Mouse (Mus musculus) lung, embryonic 16.5 days (tissue): ENCODE data around the gene Dnali1. TPM values are rescaled to one million over a fixed set of nuclear protein-coding genes. Genes with fewer than 3 reads are reported as not detected.

ENCODE experiments used
- ATAC-seq: fragments of 200-750 bp; cut with Nextera tagmentation; 2 replicates; pipeline ENCODE4 v1.8.0; 2017; ENCODE audit warnings: low read depth, mild to moderate bottlenecking, moderate library complexity
- H3K27ac ChIP-seq: fragments of 300-500 bp; sonication (generic); 2 replicates; pipeline ENCODE4 v1.5.1; 2014; ENCODE audit warnings: mild to moderate bottlenecking, control low read depth, low read length
- H3K27me3 ChIP-seq: fragments of 300-500 bp; sonication (generic); 2 replicates; pipeline ENCODE4 v1.6.1; 2014; ENCODE audit warnings: low read depth, low read length, mixed read lengths; ENCODE audit not compliant: control insufficient read depth, insufficient read depth
- H3K36me3 ChIP-seq: fragments of 300-500 bp; sonication (generic); 2 replicates; pipeline ENCODE4 v1.6.1; 2014; ENCODE audit warnings: low read length; ENCODE audit not compliant: control insufficient read depth, insufficient read depth
- H3K4me1 ChIP-seq: fragments of 300-500 bp; sonication (generic); replicated peaks from 2 replicates; pipeline ENCODE4 v1.6.1; 2014; ENCODE audit warnings: low read length, mixed read lengths; ENCODE audit not compliant: control insufficient read depth, insufficient read depth
- H3K4me2 ChIP-seq: fragments of 300-500 bp; sonication (generic); 2 replicates; pipeline ENCODE4 v1.6.1; 2014; ENCODE audit warnings: low read depth, low read length, control low read depth
- H3K4me3 ChIP-seq: fragments of 300-500 bp; sonication (generic); 2 replicates; pipeline ENCODE4 v1.5.1; 2014; ENCODE audit warnings: mild to moderate bottlenecking, low read length, control low read depth
- H3K9ac ChIP-seq: fragments of 300-500 bp; sonication (generic); 2 replicates; pipeline ENCODE4 v1.6.1; 2014; ENCODE audit warnings: low read length, control low read depth
- H3K9me3 ChIP-seq: fragments of 300-500 bp; sonication (generic); 2 replicates; pipeline ENCODE4 v1.6.1; 2016; ENCODE audit warnings: low read length; ENCODE audit not compliant: control insufficient read depth
- WGBS: fragments of 180-500 bp; shearing (Covaris S2); extraction: QIAGEN DNeasy Blood & Tissue Kit; methylation state at CpG from one replicate; pipeline ENCODE4 v1.1.7; 2014; 5-methylcytosine and 5-hydroxymethylcytosine counted together
- polyA plus RNA-seq: library from polyadenylated mRNA; unstranded; fragments of >200 nt; fragmentation: Nextera tagmentation; extraction: Ambion mirVana; gene quantifications from 2 replicates; pipeline ENCODE4 v1.2.1, GENCODE M21; 2015

Gene Dnali1
- polyA plus RNA-seq, 1 experiment from 2014 or later: 4.6 TPM

DNA sequence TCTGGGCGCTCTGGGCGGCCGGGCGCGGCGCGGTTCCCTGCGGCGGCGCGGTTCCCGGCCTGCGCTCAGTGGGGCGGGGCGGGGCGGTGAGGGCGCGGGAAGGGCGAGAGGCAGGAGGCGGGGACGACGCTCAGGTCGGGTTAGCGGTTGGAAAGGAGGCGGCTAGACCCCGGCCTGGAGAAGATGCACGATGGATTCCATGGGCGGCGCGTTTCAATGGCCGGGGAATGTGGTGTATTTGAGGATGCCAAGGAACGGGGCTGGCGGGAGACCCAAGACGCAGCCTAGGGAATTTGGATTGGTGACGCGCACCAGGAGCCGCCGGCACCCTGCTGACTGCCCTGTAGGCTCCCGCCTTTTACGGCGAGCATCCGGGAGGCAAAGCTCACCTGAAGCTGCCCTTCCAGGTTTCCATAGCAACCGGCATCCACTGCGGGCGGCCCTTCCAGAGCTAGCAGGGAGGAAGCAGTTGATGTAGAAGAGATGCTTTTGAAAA is 19.9 kb upstream of the Dnali1 start:
- H3K9ac ChIP-seq: peak overlapping the region; percentile 97
- peaks cover 13% of the 10 kb centered on the region for H3K4me1 ChIP-seq
- ATAC-seq: peak; percentile 96
- H3K9me3 ChIP-seq: no peaks in the 10 kb centered on the region
- peak overlapping the region; percentile 92 for H3K4me3 ChIP-seq
- no peaks in the 10 kb centered on the region for H3K27me3 ChIP-seq
- WGBS: 0% methylated on average over 33 of the region's 45 CpGs
- H3K36me3 ChIP-seq: peaks cover 15% of the 10 kb centered on the region
- peak overlapping the region; percentile 98 for H3K27ac ChIP-seq
- peak overlapping the region; percentile 74 for H3K4me2 ChIP-seq

DNA sequence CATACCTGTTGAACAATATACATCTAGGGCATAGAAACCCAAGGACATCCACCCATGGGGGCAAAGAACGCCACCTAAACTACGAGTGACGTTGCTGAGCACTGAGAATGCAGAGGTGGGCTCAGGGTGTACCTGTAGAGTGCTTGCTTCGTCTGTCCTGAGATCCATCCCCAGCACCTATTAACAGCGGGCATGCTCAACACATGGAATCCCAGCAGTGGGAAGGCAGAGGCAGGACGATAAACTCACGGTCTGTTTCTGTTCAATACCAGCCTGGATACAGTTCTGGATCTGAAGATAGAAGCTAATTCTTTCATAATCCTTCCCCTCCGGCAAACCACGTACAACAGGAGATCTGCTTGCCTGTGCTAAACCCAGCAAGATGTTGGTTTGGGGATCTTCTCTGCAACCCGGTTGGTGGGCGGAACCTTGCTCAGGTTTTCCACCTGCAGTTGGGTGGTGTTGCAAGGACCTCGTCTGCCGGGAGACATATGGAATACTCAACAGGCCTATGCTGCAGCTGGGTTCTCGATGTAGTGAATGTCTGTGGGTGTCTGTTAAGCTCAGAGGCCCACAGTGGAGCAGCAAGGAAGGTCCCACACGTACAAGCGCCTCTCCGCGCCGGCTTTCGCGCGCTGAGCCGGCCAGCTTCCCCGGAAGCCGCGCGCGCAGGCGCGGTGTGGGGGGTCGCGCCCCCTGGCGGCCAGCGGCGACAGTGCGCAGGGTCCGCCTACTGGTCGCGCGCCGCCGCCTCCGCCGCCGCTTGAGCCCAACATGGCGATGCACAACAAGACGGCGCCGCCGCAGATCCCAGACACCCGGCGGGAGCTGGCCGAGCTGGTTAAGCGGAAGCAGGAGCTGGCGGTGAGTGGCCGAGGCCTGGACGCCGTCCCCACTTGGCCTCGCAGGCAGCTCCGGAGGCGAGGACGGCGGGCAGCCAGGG is 19.2 kb upstream of the Dnali1 start, which contains the start of gene Meaf6:
Gene Meaf6 (plus strand): TSS at position 732 of the 943 bp plus-strand sequence.
- Histone ChIP-seq H3K27me3 (no peaks in the 10 kb centered on the region), H3K9ac (peak within 1 kb of the TSS; percentile 97), H3K4me2 (peak within 1 kb of the TSS; percentile 74), H3K9me3 (no peaks in the 10 kb centered on the region), H3K4me3 (peak within 1 kb of the TSS; percentile 92), H3K4me1 (peaks cover 13% of the 10 kb centered on the region), H3K36me3 (peaks cover 8% of the 10 kb centered on the region), H3K27ac (peak within 1 kb of the TSS; percentile 98)
- WGBS: 2% methylated on average over 58 of the region's 63 CpGs
- peak; percentile 93 for ATAC-seq

DNA sequence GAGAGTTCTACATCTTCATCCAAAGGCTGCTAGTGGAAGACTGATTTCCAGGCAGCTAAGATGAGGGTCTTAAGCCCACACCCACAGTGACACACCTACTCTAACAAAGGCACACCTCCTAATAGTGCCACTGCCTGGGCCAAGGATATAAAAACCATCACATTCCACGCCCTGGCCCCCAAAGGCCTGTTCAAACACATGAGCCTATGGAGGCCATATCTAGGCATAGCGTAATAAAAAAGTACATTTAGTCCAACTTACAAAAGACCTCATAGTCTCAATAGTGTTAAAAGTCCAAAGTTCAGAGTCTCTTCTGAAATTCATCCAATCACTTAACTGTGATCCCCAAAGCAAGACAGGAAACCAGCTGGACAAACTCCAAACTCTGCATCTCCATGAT is 13.2 kb upstream of the Dnali1 start:
- Histone ChIP-seq H3K4me1 (no peaks in the 10 kb centered on the region), H3K9me3 (no peaks in the 10 kb centered on the region), H3K4me2 (no peak overlapping the region), H3K27me3 (no peaks in the 10 kb centered on the region), H3K36me3 (peaks cover 21% of the 10 kb centered on the region; the same call in 1 of the 2 replicates), H3K4me3 (no peak overlapping the region), H3K27ac (no peak overlapping the region), H3K9ac (no peak overlapping the region)
- WGBS: 95% methylated on average over 2 of the region's 2 CpGs
- ATAC-seq: no peak

DNA sequence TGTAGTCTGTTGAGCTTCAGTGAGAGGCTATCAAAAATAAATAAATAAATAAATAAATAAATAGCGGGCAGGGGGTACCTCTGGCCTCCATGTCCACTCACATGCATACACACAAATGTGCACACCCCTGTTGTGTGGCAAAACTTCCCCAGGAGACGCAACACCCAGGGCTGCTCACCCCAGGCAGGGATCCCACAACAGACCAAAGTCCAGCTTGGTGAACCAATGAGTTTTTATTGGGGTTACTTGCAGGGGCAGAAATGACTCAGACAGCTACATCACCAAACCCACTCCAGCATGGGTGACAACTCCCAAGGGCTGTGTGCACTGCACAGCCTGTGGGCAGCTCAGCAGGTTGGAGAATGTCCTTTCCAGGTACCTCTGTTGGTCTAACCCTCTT is 12.2 kb upstream of the Dnali1 start:
- 75% methylated on average over 2 of the region's 2 CpGs for WGBS
- no peak overlapping the region for H3K27ac ChIP-seq
- no peaks in the 10 kb centered on the region for H3K27me3 ChIP-seq
- H3K9ac ChIP-seq: no peak overlapping the region
- no peak overlapping the region for H3K4me3 ChIP-seq
- H3K9me3 ChIP-seq: no peaks in the 10 kb centered on the region
- H3K4me1 ChIP-seq: no peaks in the 10 kb centered on the region
- no peak for ATAC-seq
- peaks cover 30% of the 10 kb centered on the region; the same call in 1 of the 2 replicates for H3K36me3 ChIP-seq
- no peak overlapping the region for H3K4me2 ChIP-seq

DNA sequence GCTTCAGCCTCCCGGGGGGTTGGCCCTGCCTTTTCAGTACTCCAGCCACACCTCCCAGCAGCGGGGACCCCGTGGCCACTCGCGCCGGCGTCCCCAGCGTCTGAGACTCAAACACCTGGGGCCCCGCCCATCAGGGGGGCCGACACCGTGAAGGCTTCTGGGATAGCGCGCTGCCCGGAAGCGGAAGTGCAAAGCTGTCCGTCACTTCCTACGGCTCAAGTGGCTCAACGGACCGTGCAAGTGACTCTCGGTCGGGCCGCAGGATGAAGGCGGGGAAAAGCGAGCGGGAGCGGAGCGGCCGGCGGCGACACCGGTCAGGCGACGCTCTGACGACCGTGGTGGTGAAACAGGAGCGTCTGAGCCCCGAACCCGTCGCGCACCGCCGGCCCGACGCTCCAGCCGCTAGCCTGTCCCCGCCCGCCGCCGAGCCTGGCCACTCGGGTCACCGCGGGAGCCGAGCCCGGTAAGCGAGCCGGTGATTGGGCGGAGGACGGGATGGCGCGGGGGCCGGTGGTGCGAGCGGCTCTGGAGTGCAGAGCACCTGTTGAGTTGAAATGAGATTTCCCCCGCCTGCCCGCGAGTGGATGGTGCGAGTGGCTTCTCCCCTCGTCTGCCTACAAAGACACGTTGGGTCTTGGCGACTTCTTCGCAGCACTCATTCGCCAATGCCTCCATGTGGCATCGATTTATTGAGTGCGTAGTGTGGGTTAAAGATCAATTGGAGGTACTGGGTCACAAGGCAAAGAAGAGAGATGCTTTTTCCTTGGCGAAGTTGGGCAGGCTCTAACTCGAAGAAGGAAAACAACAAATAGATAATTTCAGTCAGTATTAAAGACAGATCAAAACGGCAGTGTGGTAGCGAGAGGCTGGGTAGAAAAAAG is 1.2 kb upstream of the Dnali1 start, which contains the start of gene Snip1:
Gene Snip1 (plus strand): TSS at position 183 of the 881 bp plus-strand sequence.
- peak within 1 kb of the TSS; percentile 94 for H3K9ac ChIP-seq
- H3K4me1 ChIP-seq: peaks cover 9% of the 10 kb centered on the region
- H3K9me3 ChIP-seq: no peaks in the 10 kb centered on the region
- ATAC-seq: peak; percentile 95
- peaks cover 28% of the 10 kb centered on the region for H3K36me3 ChIP-seq
- WGBS: under 1% methylated on average over 58 of the region's 78 CpGs
- peak within 1 kb of the TSS; percentile 94 for H3K4me3 ChIP-seq
- no peaks in the 10 kb centered on the region for H3K27me3 ChIP-seq
- peak within 1 kb of the TSS; percentile 57 for H3K27ac ChIP-seq
- peak within 1 kb of the TSS; percentile 89 for H3K4me2 ChIP-seq

DNA sequence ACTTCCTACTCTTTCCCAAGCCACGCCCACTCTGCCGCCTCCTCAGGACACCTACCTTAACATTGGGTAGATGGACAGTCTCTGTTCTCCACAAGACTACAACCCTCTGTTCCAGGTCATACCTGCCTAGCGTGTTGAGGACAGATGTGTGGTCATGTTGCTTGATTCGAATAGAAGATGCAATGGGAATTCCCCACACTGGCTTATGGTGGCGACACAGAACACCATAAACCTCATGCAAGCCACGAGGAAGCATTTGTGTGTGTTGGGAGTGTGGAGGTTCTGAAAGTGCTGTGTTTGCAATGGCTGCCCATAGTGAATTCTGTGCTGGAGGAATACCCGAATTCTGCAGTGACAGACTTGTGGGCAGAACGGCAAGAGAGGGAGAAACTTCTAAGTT is 1.7 kb downstream of the Dnali1 start:
- H3K27me3 ChIP-seq: no peaks in the 10 kb centered on the region
- H3K4me1 ChIP-seq: peaks cover 11% of the 10 kb centered on the region
- H3K9ac ChIP-seq: no peak overlapping the region
- H3K4me2 ChIP-seq: no peak overlapping the region
- ATAC-seq: no peak
- H3K4me3 ChIP-seq: no peak overlapping the region
- 59% methylated on average over 8 of the region's 8 CpGs for WGBS
- H3K9me3 ChIP-seq: no peaks in the 10 kb centered on the region
- H3K36me3 ChIP-seq: peaks cover 1% of the 10 kb centered on the region; the same call in 1 of the 2 replicates
- no peak overlapping the region for H3K27ac ChIP-seq

DNA sequence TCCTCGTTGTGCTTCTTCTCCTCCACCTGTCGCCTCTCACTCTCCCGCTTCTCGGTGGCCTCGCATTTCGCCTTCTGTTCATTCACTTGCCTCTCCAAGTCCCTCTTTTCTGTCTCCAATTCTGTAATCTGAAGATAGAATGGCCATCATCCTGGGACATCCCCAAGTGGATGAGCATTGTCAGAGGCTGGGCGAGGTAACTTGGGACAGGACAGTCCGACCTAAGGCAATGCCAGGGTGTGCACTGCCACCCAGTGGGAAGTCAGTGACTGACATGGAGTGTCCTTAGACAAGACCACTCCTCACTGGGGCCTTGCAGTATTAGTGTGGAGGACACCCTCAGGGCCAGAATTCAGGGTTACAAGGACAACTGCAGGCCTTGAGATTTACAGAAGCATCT is 6.5 kb downstream of the Dnali1 start:
- peak; percentile 79 for ATAC-seq
- under 1% methylated on average over 8 of the region's 8 CpGs for WGBS
- peaks cover 14% of the 10 kb centered on the region for H3K36me3 ChIP-seq
- peaks cover 4% of the 10 kb centered on the region; the same call in 1 of the 2 replicates for H3K4me1 ChIP-seq
- H3K4me2 ChIP-seq: peak overlapping the region; percentile 51
- H3K9me3 ChIP-seq: no peaks in the 10 kb centered on the region
- H3K27ac ChIP-seq: no peak overlapping the region
- H3K9ac ChIP-seq: peak overlapping the region; percentile 46
- H3K4me3 ChIP-seq: 0 out of 2 replicates have a peak overlapping the region, but pooled peaks have one; percentile 16
- no peaks in the 10 kb centered on the region for H3K27me3 ChIP-seq

DNA sequence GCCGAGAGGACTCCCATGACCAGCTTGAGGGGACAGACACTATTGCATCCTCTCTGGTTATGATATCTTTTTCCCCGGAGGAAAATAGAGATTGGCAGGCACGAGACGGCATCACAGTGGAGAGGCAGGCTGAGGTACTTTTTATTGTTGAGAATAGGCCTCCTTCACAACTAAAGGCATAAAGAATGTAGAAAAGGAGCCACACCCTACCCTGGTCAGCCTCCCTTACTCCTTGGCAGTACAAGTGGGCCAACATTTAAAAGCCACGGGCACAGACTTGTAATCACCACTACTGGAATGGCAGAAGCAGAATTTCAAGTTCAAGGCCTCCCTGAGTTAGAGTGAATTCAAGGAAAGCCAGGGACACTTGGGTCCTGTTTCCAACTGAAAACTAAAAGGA is 7.5 kb downstream of the Dnali1 start:
- H3K4me1 ChIP-seq: peaks cover 4% of the 10 kb centered on the region; the same call in 1 of the 2 replicates
- ATAC-seq: peak; percentile 63; the same call in 1 of the 2 replicates
- no peak overlapping the region for H3K4me2 ChIP-seq
- WGBS: 31% methylated on average over 5 of the region's 5 CpGs
- no peak overlapping the region for H3K9ac ChIP-seq
- H3K9me3 ChIP-seq: no peaks in the 10 kb centered on the region
- no peak overlapping the region for H3K4me3 ChIP-seq
- H3K27me3 ChIP-seq: no peaks in the 10 kb centered on the region
- no peak overlapping the region for H3K27ac ChIP-seq
- H3K36me3 ChIP-seq: peaks cover 21% of the 10 kb centered on the region
